Mouse (Mus musculus) ES-Bruce4 (cell line): ENCODE results near the gene Foxp4. TPM values are rescaled to one million over a fixed set of nuclear protein-coding genes. Genes with fewer than 3 reads are reported as not detected.
A peak's percentile ranks its signal among the peaks of the same experiment; 100 is the strongest.

Source experiments
- H3K27ac ChIP-seq: 2 replicates; pipeline ENCODE4 v1.5.1; 2012; ENCODE audit warnings: low read length, inconsistent platforms; ENCODE audit not compliant: insufficient read depth
- H3K27me3 ChIP-seq: 2 replicates; pipeline ENCODE4 v1.6.1; 2012; ENCODE audit warnings: mild to moderate bottlenecking, low read length, inconsistent platforms; ENCODE audit not compliant: control insufficient read depth, poor library complexity, insufficient read depth, severe bottlenecking
- H3K36me3 ChIP-seq: 2 replicates; pipeline ENCODE4 v1.6.1; 2012; ENCODE audit warnings: inconsistent platforms, mild to moderate bottlenecking, low read length, moderate library complexity; ENCODE audit not compliant: control insufficient read depth, poor library complexity, insufficient read depth, severe bottlenecking
- H3K4me1 ChIP-seq: one replicate; pipeline ENCODE4 v1.8.1; 2011; ENCODE audit warnings: low read length; ENCODE audit not compliant: control insufficient read depth, insufficient read depth
- H3K4me3 ChIP-seq: 2 replicates; pipeline ENCODE4 v1.5.1; 2011; ENCODE audit warnings: low read depth, mild to moderate bottlenecking, low read length
- H3K9ac ChIP-seq: 2 replicates; pipeline ENCODE4 v1.6.1; 2012; ENCODE audit warnings: low read depth, mild to moderate bottlenecking, inconsistent platforms; ENCODE audit not compliant: poor library complexity, severe bottlenecking
- H3K9me3 ChIP-seq: replicated peaks from 2 replicates; pipeline ENCODE4 v1.6.1; 2012; ENCODE audit warnings: mild to moderate bottlenecking, low read length, inconsistent platforms; ENCODE audit not compliant: control insufficient read depth, poor library complexity, insufficient read depth, severe bottlenecking
- CTCF ChIP-seq: IDR thresholded peaks from one replicate; pipeline ENCODE4 v1.8.1; 2011; ENCODE audit warnings: low read depth, low read length
- EP300 ChIP-seq: IDR thresholded peaks from 2 replicates; pipeline ENCODE4 v1.6.1; 2011; ENCODE audit warnings: low read depth, low read length; ENCODE audit not compliant: insufficient read depth
- POLR2A ChIP-seq: IDR thresholded peaks from one replicate; pipeline ENCODE4 v1.8.1; 2011; ENCODE audit warnings: low read length; ENCODE audit not compliant: insufficient read depth
- polyA plus RNA-seq: library from polyadenylated mRNA; stranded (reverse); fragments of >200 nt; gene quantifications from 2 replicates; pipeline ENCODE4 v1.2.4, GENCODE M21; 2011; ENCODE audit warnings: low read depth; ENCODE audit not compliant: missing spikeins, insufficient read depth, insufficient read length

Foxp4 gene
- polyA plus RNA-seq, 1 experiment, result 44.2 TPM

- peaks cover 3% of the 10 kb centered on the region; the same call in 1 of the 2 replicates for H3K36me3 ChIP-seq
- H3K9me3 ChIP-seq, result no peaks in the 10 kb centered on the region
- H3K4me1 ChIP-seq, result peaks cover 23% of the 10 kb centered on the region
- no peak overlapping the region for H3K9ac ChIP-seq
- TF ChIP-seq EP300 (no peak), CTCF (no peak), POLR2A (no peak)
- H3K27me3 ChIP-seq, result no peaks in the 10 kb centered on the region
- no peak overlapping the region for H3K4me3 ChIP-seq
- H3K27ac ChIP-seq, result peak overlapping the region; percentile 80
Observed at GRCm38 (mm10) chr17:47889267-47889666, 35.2 kb downstream of the Foxp4 start.

DNA sequence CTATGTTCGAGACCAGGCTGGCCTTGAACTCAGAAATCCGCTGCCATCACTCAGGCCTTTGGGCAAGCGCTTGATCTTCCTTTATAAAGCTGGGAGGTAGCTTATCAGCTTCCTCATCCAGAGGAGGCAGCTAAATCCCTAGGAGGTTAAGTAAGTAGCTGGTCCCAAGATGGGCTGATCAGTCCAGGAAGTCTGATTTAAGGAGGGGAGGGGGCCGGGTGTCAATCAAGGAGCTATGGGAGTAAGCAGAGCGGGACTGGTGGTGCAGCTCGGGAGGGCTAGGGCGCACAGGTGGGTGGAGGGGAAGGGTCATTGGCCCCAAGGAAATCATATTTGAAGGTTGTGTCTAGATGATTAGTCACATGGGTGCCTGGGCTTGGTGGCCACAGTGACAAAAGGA, 35.8 kb downstream of the Foxp4 start:
- H3K4me3 ChIP-seq, result no peak overlapping the region
- H3K27ac ChIP-seq, result peak overlapping the region; percentile 80
- no peaks in the 10 kb centered on the region for H3K9me3 ChIP-seq
- peaks cover 6% of the 10 kb centered on the region; the same call in 1 of the 2 replicates for H3K36me3 ChIP-seq
- no peak overlapping the region for H3K9ac ChIP-seq
- TF ChIP-seq EP300 (no peak), POLR2A (no peak), CTCF (no peak)
- H3K4me1 ChIP-seq, result peaks cover 23% of the 10 kb centered on the region
- H3K27me3 ChIP-seq, result no peaks in the 10 kb centered on the region

GRCm38 (mm10) chr17:47888155-47888455, 36.3 kb downstream of the Foxp4 start:
- H3K9me3 ChIP-seq, result no peaks in the 10 kb centered on the region
- H3K27me3 ChIP-seq, result no peaks in the 10 kb centered on the region
- TF ChIP-seq POLR2A (no peak), EP300 (peak; percentile 89; the same call in 1 of the 2 replicates)
- peak overlapping the region; percentile 80 for H3K27ac ChIP-seq
- H3K9ac ChIP-seq, result no peak overlapping the region
- H3K4me3 ChIP-seq, result peak overlapping the region; percentile 4; the same call in 1 of the 2 replicates
- H3K4me1 ChIP-seq, result peaks cover 23% of the 10 kb centered on the region
- H3K36me3 ChIP-seq, result peaks cover 7% of the 10 kb centered on the region; the same call in 1 of the 2 replicates

DNA sequence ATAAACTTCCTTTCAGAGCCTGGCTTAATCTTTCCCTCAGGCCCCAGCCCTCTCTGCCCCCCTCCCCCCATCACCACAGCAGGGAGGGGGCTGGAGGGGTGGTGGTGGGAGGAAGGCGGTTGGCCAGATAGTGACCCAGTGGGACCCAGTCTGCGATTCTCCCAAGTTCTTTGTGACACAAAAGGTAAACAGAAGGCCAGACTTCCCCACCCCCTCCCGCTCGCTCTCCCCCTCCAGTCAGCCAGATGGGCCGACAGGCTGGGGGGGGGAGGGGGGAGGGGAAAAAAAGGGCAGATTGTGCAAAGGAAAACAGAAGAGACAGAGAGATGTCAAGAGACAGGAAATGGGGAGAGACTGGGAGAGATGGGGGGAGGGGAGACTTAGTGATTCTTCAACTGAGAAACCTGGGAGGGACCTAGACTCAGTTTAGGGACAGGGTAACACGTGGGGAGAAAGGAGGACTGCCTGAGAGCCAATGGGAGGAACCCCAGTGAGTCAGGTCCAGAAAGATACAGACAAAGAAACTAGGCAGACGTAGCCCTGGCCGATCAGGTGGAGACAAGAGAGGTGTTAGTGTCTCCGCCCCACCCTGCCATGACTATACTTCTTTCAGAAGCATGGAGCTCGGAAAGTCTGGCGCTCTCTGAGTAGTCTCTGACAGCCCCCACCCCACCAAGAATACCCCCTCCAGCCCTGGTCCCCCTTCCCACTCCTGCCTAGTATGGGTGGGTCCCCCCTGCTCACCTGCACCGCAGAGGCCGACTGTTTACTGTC, 36.9 kb downstream of the Foxp4 start:
- H3K9ac ChIP-seq, result 0 out of 2 replicates have a peak overlapping the region, but pooled peaks have one; percentile 17

GRCm38 (mm10) chr17:47883099-47883498, 41.3 kb downstream of the Foxp4 start:
- no peak for TF ChIP-seq POLR2A
- no peak overlapping the region for H3K9ac ChIP-seq
- H3K4me1 ChIP-seq, result peaks cover 24% of the 10 kb centered on the region
- no peak overlapping the region for H3K4me3 ChIP-seq
- H3K36me3 ChIP-seq, result peaks cover 7% of the 10 kb centered on the region; the same call in 1 of the 2 replicates
- no peaks in the 10 kb centered on the region for H3K27me3 ChIP-seq
- H3K27ac ChIP-seq, result no peak overlapping the region
- no peaks in the 10 kb centered on the region for H3K9me3 ChIP-seq

More for the DNA sequence above, 36.9 kb downstream of the Foxp4 start:
- Histone ChIP-seq H3K9me3 (no peaks in the 10 kb centered on the region), H3K36me3 (peaks cover 7% of the 10 kb centered on the region; the same call in 1 of the 2 replicates), H3K4me3 (peak overlapping the region; percentile 4; the same call in 1 of the 2 replicates), H3K27me3 (no peaks in the 10 kb centered on the region), H3K4me1 (peaks cover 23% of the 10 kb centered on the region), H3K27ac (peak overlapping the region; percentile 71)
- TF ChIP-seq POLR2A (no peak), EP300 (peak; percentile 91)

DNA sequence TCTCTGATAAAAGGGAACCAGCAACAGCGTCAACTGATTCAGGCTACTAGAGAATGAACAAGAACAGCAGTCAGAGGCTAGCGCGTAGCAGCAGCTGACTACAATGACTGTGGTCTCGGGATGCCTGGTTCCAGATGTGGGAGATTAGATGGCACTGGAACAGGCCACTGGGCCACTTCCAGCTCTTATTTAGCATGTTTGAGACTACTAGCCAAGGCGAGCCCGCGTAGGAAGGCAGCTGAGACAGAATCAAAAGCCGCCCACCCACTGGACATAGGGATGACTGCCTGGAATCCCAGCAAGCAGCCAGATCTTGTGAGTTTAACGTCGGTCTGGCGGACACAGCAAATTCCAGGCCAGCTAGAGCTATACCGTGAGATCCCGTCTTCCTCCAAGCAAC, 43.1 kb downstream of the Foxp4 start:
- H3K27me3 ChIP-seq, result no peaks in the 10 kb centered on the region
- no peaks in the 10 kb centered on the region for H3K9me3 ChIP-seq
- H3K27ac ChIP-seq, result no peak overlapping the region
- no peak overlapping the region for H3K4me3 ChIP-seq
- peaks cover 30% of the 10 kb centered on the region for H3K4me1 ChIP-seq
- TF ChIP-seq POLR2A, result no peak
- no peak for TF ChIP-seq EP300
- no peak overlapping the region for H3K9ac ChIP-seq
- H3K36me3 ChIP-seq, result peaks cover 7% of the 10 kb centered on the region; the same call in 1 of the 2 replicates
